Mouse (Mus musculus): ENCODE measurements around the gene Dok4.
"Not testable (repeated sequence)": the region's sequence is repeated elsewhere in the genome, so short reads cannot be mapped to it uniquely, and the experiment has no call there.

Gene Dok4

GRCm38 (mm10) chr8:94876820-94877219 is 690 bp upstream of the Dok4 start:
- DNase-seq, result no peak

GRCm38 (mm10) chr8:94875871-94876150 is 319 bp downstream of the Dok4 start:
- no peak for DNase-seq

- peak; percentile 39 for DNase-seq
Observed at GRCm38 (mm10) chr8:94875096-94875870, 847 bp downstream of the Dok4 start.

GRCm38 (mm10) chr8:94874358-94874757 is 1.8 kb downstream of the Dok4 start:
- peak; percentile 87 for DNase-seq

- no peak for DNase-seq
Observed at GRCm38 (mm10) chr8:94872576-94872975, 3.6 kb downstream of the Dok4 start.

- peak; percentile 32 for DNase-seq
Observed at GRCm38 (mm10) chr8:94872156-94872555, 4.0 kb downstream of the Dok4 start.

GRCm38 (mm10) chr8:94871108-94871894 is 4.8 kb downstream of the Dok4 start:
- DNase-seq, result peak; percentile 85

GRCm38 (mm10) chr8:94870474-94871107 is 5.5 kb downstream of the Dok4 start:
- peak; percentile 50 for DNase-seq

- DNase-seq, result no peak
Observed at GRCm38 (mm10) chr8:94870003-94870402, 6.1 kb downstream of the Dok4 start.

GRCm38 (mm10) chr8:94869146-94869545 is 7.0 kb downstream of the Dok4 start:
- no peak for DNase-seq

- DNase-seq, result no peak
Observed at GRCm38 (mm10) chr8:94866921-94867320, 9.2 kb downstream of the Dok4 start.

- no peak for DNase-seq
Observed at GRCm38 (mm10) chr8:94865292-94865691, 10.8 kb downstream of the Dok4 start.

- DNase-seq, result no peak
Observed at GRCm38 (mm10) chr8:94863897-94864673, 12.0 kb downstream of the Dok4 start.

GRCm38 (mm10) chr8:94862487-94863220 is 13.5 kb downstream of the Dok4 start:
- DNase-seq, result peak; percentile 57

- DNase-seq, result peak; percentile 87
Observed at GRCm38 (mm10) chr8:94861352-94861910, 14.7 kb downstream of the Dok4 start.

- DNase-seq, result peak; percentile 95
Observed at GRCm38 (mm10) chr8:94857346-94858173, 18.6 kb downstream of the Dok4 start, which contains the start of gene Polr2c. Gene Polr2c, plus strand, starts transcription at chr8:94857450.

- no peak for DNase-seq
Observed at GRCm38 (mm10) chr8:94857011-94857345, 19.2 kb downstream of the Dok4 start.

- DNase-seq, result not testable (repeated sequence)
Observed at GRCm38 (mm10) chr8:94854761-94855160, 21.4 kb downstream of the Dok4 start.

GRCm38 (mm10) chr8:94850049-94850448 is 26.1 kb downstream of the Dok4 start:
- DNase-seq, result no peak

GRCm38 (mm10) chr8:94841183-94841582 is 34.9 kb downstream of the Dok4 start:
- no peak for DNase-seq

GRCm38 (mm10) chr8:94838600-94838999 is 37.5 kb downstream of the Dok4 start:
- peak; percentile 83 for DNase-seq
